Comparison of ENCODE assay signal across 8 mouse cellular contexts in the genomic region with DNA sequence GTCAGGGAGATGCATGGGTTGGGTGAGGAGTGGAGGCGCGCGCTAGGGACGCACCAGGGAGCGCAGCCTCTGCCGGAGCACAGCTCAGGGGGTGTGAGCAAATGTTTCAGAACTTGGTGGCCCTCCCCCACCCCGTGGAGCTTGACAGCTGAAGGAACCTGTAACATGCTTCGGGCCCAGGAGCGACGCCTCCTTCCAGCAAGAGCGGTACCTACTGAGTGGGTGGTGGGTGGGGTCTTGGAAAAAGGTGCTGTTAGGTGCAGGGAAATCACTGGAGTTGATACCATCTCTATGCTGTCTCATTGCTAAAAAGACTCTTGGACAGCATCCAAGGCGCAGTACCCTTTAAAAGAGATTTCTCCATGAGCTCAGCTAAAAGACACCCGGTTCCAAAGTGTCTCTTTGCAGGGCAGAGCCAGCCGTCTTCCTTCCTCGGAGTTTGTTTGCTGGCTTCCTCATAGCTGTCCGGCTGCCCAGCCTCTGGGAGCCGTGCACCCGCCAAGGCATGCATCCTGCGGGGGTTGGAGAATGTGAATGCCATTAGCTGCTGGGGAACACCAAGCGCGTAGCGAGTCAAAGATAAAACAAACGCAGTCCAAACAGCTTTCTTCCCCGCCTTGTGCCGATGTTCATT. TPM values are rescaled to one million over a fixed set of nuclear protein-coding genes. Genes with fewer than 3 reads are reported as not detected.
DNase-seq lines count a peak whose midpoint lies in the region; ATAC-seq lines count a peak whose summit lies in the region.

No protein-coding gene starts in this region.

- no peaks in the 10 kb centered on the region for H3K36me3 ChIP-seq in embryonic facial prominence, embryonic 12.5 days
- H3K36me3 ChIP-seq in intestine, embryonic 16.5 days (ENCODE audit: control insufficient read depth, insufficient read depth, low read length), result no peaks in the 10 kb centered on the region
- no peaks in the 10 kb centered on the region for H3K36me3 ChIP-seq in limb, embryonic 10.5 days
- no peaks in the 10 kb centered on the region for H3K36me3 ChIP-seq in midbrain, embryonic 12.5 days
- H3K36me3 ChIP-seq in stomach, embryonic 15.5 days, result no peaks in the 10 kb centered on the region

- H3K27ac ChIP-seq in embryonic facial prominence, embryonic 12.5 days, result 0 out of 2 replicates have a peak overlapping the region, but pooled peaks have one; percentile 9
- no peak overlapping the region for H3K27ac ChIP-seq in intestine, embryonic 16.5 days (ENCODE audit: low read length)
- no peak overlapping the region for H3K27ac ChIP-seq in limb, embryonic 10.5 days
- no peak overlapping the region for H3K27ac ChIP-seq in midbrain, embryonic 12.5 days (replicated peaks)
- H3K27ac ChIP-seq in stomach, embryonic 15.5 days, result peak overlapping the region; percentile 51

- H3K9ac ChIP-seq in embryonic facial prominence, embryonic 12.5 days, result peak overlapping the region; percentile 45
- H3K9ac ChIP-seq in intestine, embryonic 16.5 days (ENCODE audit: low read depth, low read length), result peak overlapping the region; percentile 56
- peak overlapping the region; percentile 56; the same call in 1 of the 2 replicates for H3K9ac ChIP-seq in midbrain, embryonic 12.5 days (replicated peaks)
- peak overlapping the region; percentile 43; the same call in 1 of the 2 replicates for H3K9ac ChIP-seq in stomach, embryonic 15.5 days

- WGBS in embryonic facial prominence, embryonic 12.5 days, result 1% methylated on average over 25 of the region's 25 CpGs
- WGBS in intestine, embryonic 16.5 days, result under 1% methylated on average over 25 of the region's 25 CpGs
- under 1% methylated on average over 25 of the region's 25 CpGs for WGBS in limb, embryonic 10.5 days
- under 1% methylated on average over 25 of the region's 25 CpGs for WGBS in midbrain, embryonic 12.5 days
- under 1% methylated on average over 25 of the region's 25 CpGs for WGBS in stomach, embryonic 15.5 days

- peaks cover 36% of the 10 kb centered on the region for H3K27me3 ChIP-seq in embryonic facial prominence, embryonic 12.5 days
- no peaks in the 10 kb centered on the region; the same call in 1 of the 2 replicates for H3K27me3 ChIP-seq in intestine, embryonic 16.5 days (replicated peaks; ENCODE audit: control insufficient read depth, insufficient read depth, low read length)
- peaks cover 55% of the 10 kb centered on the region for H3K27me3 ChIP-seq in limb, embryonic 10.5 days (ENCODE audit: low read depth, poor library complexity, severe bottlenecking)
- peaks cover 45% of the 10 kb centered on the region for H3K27me3 ChIP-seq in midbrain, embryonic 12.5 days
- no peaks in the 10 kb centered on the region for H3K27me3 ChIP-seq in stomach, embryonic 15.5 days (replicated peaks)

- peaks cover 13% of the 10 kb centered on the region; the same call in 1 of the 2 replicates for H3K4me1 ChIP-seq in embryonic facial prominence, embryonic 12.5 days
- H3K4me1 ChIP-seq in intestine, embryonic 16.5 days (ENCODE audit: control insufficient read depth, insufficient read depth, low read length), result peaks cover 8% of the 10 kb centered on the region
- H3K4me1 ChIP-seq in limb, embryonic 10.5 days, result peaks cover 18% of the 10 kb centered on the region
- H3K4me1 ChIP-seq in midbrain, embryonic 12.5 days, result peaks cover 22% of the 10 kb centered on the region
- H3K4me1 ChIP-seq in stomach, embryonic 15.5 days, result 0 out of 2 replicates have a peak, but pooled peaks cover 7% of the 10 kb centered on the region

- ATAC-seq in embryonic facial prominence, embryonic 12.5 days (ENCODE audit: insufficient number of reproducible peaks, insufficient read depth, low FRiP score, low TSS enrichment), result peak; percentile 37; the same call in 1 of the 2 replicates
- peak; percentile 72 for ATAC-seq in intestine, embryonic 16.5 days
- peak; percentile 62 for ATAC-seq in midbrain, embryonic 12.5 days (ENCODE audit: low FRiP score, low read depth)
- peak; percentile 55 for ATAC-seq in stomach, embryonic 15.5 days (ENCODE audit: insufficient read depth, low FRiP score, low read depth)

- H3K4me2 ChIP-seq in embryonic facial prominence, embryonic 12.5 days (replicated peaks), result peak overlapping the region; percentile 98
- H3K4me2 ChIP-seq in intestine, embryonic 16.5 days (ENCODE audit: low read depth, low read length), result peak overlapping the region; percentile 90
- H3K4me2 ChIP-seq in midbrain, embryonic 12.5 days (replicated peaks), result peak overlapping the region; percentile 100
- peak overlapping the region; percentile 99 for H3K4me2 ChIP-seq in stomach, embryonic 15.5 days

- peak overlapping the region; percentile 59 for H3K4me3 ChIP-seq in embryonic facial prominence, embryonic 12.5 days
- peak overlapping the region; percentile 56 for H3K4me3 ChIP-seq in intestine, embryonic 16.5 days (ENCODE audit: low read length)
- peak overlapping the region; percentile 73 for H3K4me3 ChIP-seq in limb, embryonic 10.5 days
- H3K4me3 ChIP-seq in midbrain, embryonic 12.5 days, result peak overlapping the region; percentile 62
- H3K4me3 ChIP-seq in stomach, embryonic 15.5 days (replicated peaks), result peak overlapping the region; percentile 61

- DNase-seq in adrenal gland, adult 18-20 months (ENCODE audit: low spot score in 2 of 2), result peak; percentile 25 to 41
- peak; percentile 75 to 78 for DNase-seq in heart, adult 18-20 months
- DNase-seq in limb, embryonic 10.5 days (ENCODE audit: low spot score), result peak; percentile 48
- DNase-seq in spleen, postnatal 14 days (ENCODE audit: low spot score in 2 of 2), result no peak

- H3K9me3 ChIP-seq in embryonic facial prominence, embryonic 12.5 days, result no peaks in the 10 kb centered on the region
- H3K9me3 ChIP-seq in intestine, embryonic 16.5 days (ENCODE audit: control insufficient read depth, low read length), result no peaks in the 10 kb centered on the region
- H3K9me3 ChIP-seq in limb, embryonic 10.5 days (replicated peaks), result no peaks in the 10 kb centered on the region
- H3K9me3 ChIP-seq in midbrain, embryonic 12.5 days, result no peaks in the 10 kb centered on the region
- H3K9me3 ChIP-seq in stomach, embryonic 15.5 days, result no peaks in the 10 kb centered on the region

RNA-seq across cellular contexts. Expression of gene Bace2, which starts 0.8 kb away (rescaled TPM):
- total RNA-seq in adrenal gland, adult 18-20 months (2021), result 10 to 100 TPM; 14.9 to 22.3 TPM
- polyA plus RNA-seq in embryonic facial prominence, embryonic 12.5 days (2016; fragmentation: Nextera tagmentation; extraction: Ambion mirVana), result 7.2 and 8.3 TPM in 2 replicates
- 10 to 100 TPM; 14.7 to 18.6 TPM for total RNA-seq in heart, adult 18-20 months (2021)
- polyA plus RNA-seq in intestine, embryonic 16.5 days (2015; fragmentation: Nextera tagmentation; extraction: Ambion mirVana), result 17.0 and 18.4 TPM in 2 replicates
- polyA plus RNA-seq in limb, embryonic 10.5 days (2016; fragmentation: Nextera tagmentation; extraction: Ambion mirVana), result 1.5 and 1.8 TPM in 2 replicates
- 2.2 and 3.0 TPM in 2 replicates for polyA plus RNA-seq in midbrain, embryonic 12.5 days (2016; fragmentation: Nextera tagmentation; extraction: Ambion mirVana)
- 74.5 and 81.4 TPM in 2 replicates for polyA plus RNA-seq in stomach, embryonic 15.5 days (2015; fragmentation: Nextera tagmentation; extraction: Ambion mirVana)

Comparison
In these comparisons a context has a peak if more than half of its experiments do, and no peak if none do; other contexts are left out.
1. DNase-seq: peak in adrenal gland, adult 18-20 months (2 of 2), heart, adult 18-20 months (2 of 2) and limb, embryonic 10.5 days (single experiment); none in spleen, postnatal 14 days (0 of 2).
2. H3K27ac ChIP-seq: peak in embryonic facial prominence, embryonic 12.5 days (single experiment) and stomach, embryonic 15.5 days (single experiment); none in intestine, embryonic 16.5 days (single experiment), limb, embryonic 10.5 days (single experiment) and midbrain, embryonic 12.5 days (single experiment).
3. Peak in every context shown above with its lines, with median percentiles within 50 percentile points of each other: ATAC-seq, H3K4me2 ChIP-seq, H3K4me3 ChIP-seq and H3K9ac ChIP-seq.